Mouse (Mus musculus): ENCODE results near the gene Zfp648. TPM values are rescaled to one million over a fixed set of nuclear protein-coding genes. Genes with fewer than 3 reads are reported as not detected.

Zfp648 gene
- total RNA-seq (2021): under 1 TPM; 0.20 to 0.32 TPM
- long read RNA-seq, experiment 1: 0 reads
- long read RNA-seq, experiment 2: 0 reads

GRCm38 (mm10) chr1:154200955-154201722 lies at the start of gene Zfp648:
TSS of gene Zfp648 (plus strand) at chr1:154201187.
- DNase-seq (ENCODE audit: low spot score in 2 of 2): no peak

GRCm38 (mm10) chr1:154152539-154152938 lies 48.4 kb upstream of the Zfp648 start:
- no peak for DNase-seq (ENCODE audit: low spot score in 2 of 2)

- DNase-seq (ENCODE audit: low spot score in 2 of 2): no peak
Observed at GRCm38 (mm10) chr1:154153800-154154199, 47.2 kb upstream of the Zfp648 start.

GRCm38 (mm10) chr1:154156177-154157062 lies 44.6 kb upstream of the Zfp648 start:
- DNase-seq (ENCODE audit: low spot score in 2 of 2): no peak

- DNase-seq (ENCODE audit: low spot score in 2 of 2): no peak
Observed at GRCm38 (mm10) chr1:154157131-154157530, 43.9 kb upstream of the Zfp648 start.

GRCm38 (mm10) chr1:154167696-154168095 lies 33.3 kb upstream of the Zfp648 start:
- no peak for DNase-seq (ENCODE audit: low spot score in 2 of 2)

- no peak for DNase-seq (ENCODE audit: low spot score in 2 of 2)
Observed at GRCm38 (mm10) chr1:154175334-154175733, 25.7 kb upstream of the Zfp648 start.

GRCm38 (mm10) chr1:154177781-154178180 lies 23.2 kb upstream of the Zfp648 start:
- DNase-seq (ENCODE audit: low spot score in 2 of 2): peak in 1 of 2 experiments; percentile 27

GRCm38 (mm10) chr1:154178541-154179155 lies 22.3 kb upstream of the Zfp648 start:
- peak in 1 of 2 experiments; percentile 45 for DNase-seq (ENCODE audit: low spot score in 2 of 2)

- peak; percentile 62 to 77 for DNase-seq (ENCODE audit: low spot score in 2 of 2)
Observed at GRCm38 (mm10) chr1:154180952-154181351, 20.0 kb upstream of the Zfp648 start.

GRCm38 (mm10) chr1:154182396-154183076 lies 18.5 kb upstream of the Zfp648 start:
- no peak for DNase-seq (ENCODE audit: low spot score in 2 of 2)

GRCm38 (mm10) chr1:154183077-154183751 lies 17.8 kb upstream of the Zfp648 start:
- DNase-seq (ENCODE audit: low spot score in 2 of 2): no peak

- DNase-seq (ENCODE audit: low spot score in 2 of 2): no peak
Observed at GRCm38 (mm10) chr1:154188229-154188628, 12.8 kb upstream of the Zfp648 start.

- no peak for DNase-seq (ENCODE audit: low spot score in 2 of 2)
Observed at GRCm38 (mm10) chr1:154188631-154189030, 12.4 kb upstream of the Zfp648 start.

- DNase-seq (ENCODE audit: low spot score in 2 of 2): no peak
Observed at GRCm38 (mm10) chr1:154189842-154190530, 11.0 kb upstream of the Zfp648 start.

- DNase-seq (ENCODE audit: low spot score in 2 of 2): no peak
Observed at GRCm38 (mm10) chr1:154198896-154199295, 2.1 kb upstream of the Zfp648 start.

GRCm38 (mm10) chr1:154202580-154202979 lies 1.6 kb downstream of the Zfp648 start:
- DNase-seq (ENCODE audit: low spot score in 2 of 2): peak; percentile 32 to 37

GRCm38 (mm10) chr1:154203386-154203785 lies 2.4 kb downstream of the Zfp648 start:
- DNase-seq (ENCODE audit: low spot score in 2 of 2): no peak

Data from adrenal gland, adult 18-20 months (tissue).